Mouse (Mus musculus): ENCODE measurements around the gene Mcm10. TPM values are rescaled to one million over a fixed set of nuclear protein-coding genes. Genes with fewer than 3 reads are reported as not detected.

Gene Mcm10
- total and polyA plus RNA-seq, 2 experiments from 2014 or later, result 2.0 to 2.3 TPM

GRCm38 (mm10) chr2:5023699-5024399, 11.3 kb upstream of the Mcm10 start:
- Histone ChIP-seq H3K9me3 (ENCODE audit: low read length) (no peaks in the 10 kb centered on the region), H3K4me3 (ENCODE audit: low read depth, low read length) (no peak overlapping the region), H3K4me1 (ENCODE audit: insufficient read depth) (no peaks in the 10 kb centered on the region), H3K27ac (ENCODE audit: low read depth, low read length) (no peak overlapping the region), H3K36me3 (ENCODE audit: insufficient read depth) (no peaks in the 10 kb centered on the region; the same call in 1 of the 2 replicates), H3K4me2 (ENCODE audit: low read depth) (no peak overlapping the region), H3K27me3 (ENCODE audit: insufficient read depth, low read length) (no peaks in the 10 kb centered on the region), H3K9ac (no peak overlapping the region)
- no peak for TF ChIP-seq CTCF (IDR thresholded peaks at IDR 0.05; ENCODE audit: low read depth)
- WGBS, result 84% methylated on average over 14 of the region's 14 CpGs
- ATAC-seq (no peak), DNase-seq (no peak)

GRCm38 (mm10) chr2:5023275-5023674, 10.7 kb upstream of the Mcm10 start:
- H3K4me3 ChIP-seq (ENCODE audit: low read depth, low read length), result no peak overlapping the region
- no peaks in the 10 kb centered on the region for H3K9me3 ChIP-seq (ENCODE audit: low read length)
- H3K4me2 ChIP-seq (ENCODE audit: low read depth), result no peak overlapping the region
- WGBS, result 83% methylated on average over 2 of the region's 2 CpGs
- no peak for ATAC-seq
- no peaks in the 10 kb centered on the region for H3K27me3 ChIP-seq (ENCODE audit: insufficient read depth, low read length)
- H3K9ac ChIP-seq, result no peak overlapping the region
- no peaks in the 10 kb centered on the region; the same call in 1 of the 2 replicates for H3K36me3 ChIP-seq (ENCODE audit: insufficient read depth)
- H3K27ac ChIP-seq (ENCODE audit: low read depth, low read length), result no peak overlapping the region
- no peak for DNase-seq
- no peak for TF ChIP-seq CTCF (IDR thresholded peaks at IDR 0.05; ENCODE audit: low read depth)
- H3K4me1 ChIP-seq (ENCODE audit: insufficient read depth), result no peaks in the 10 kb centered on the region

GRCm38 (mm10) chr2:5019708-5020107, 7.1 kb upstream of the Mcm10 start:
- WGBS, result 61% methylated on average over 1 of the region's 1 CpGs
- DNase-seq (no peak), ATAC-seq (peak; percentile 61)
- Histone ChIP-seq H3K9me3 (ENCODE audit: low read length) (no peaks in the 10 kb centered on the region), H3K9ac (no peak overlapping the region), H3K4me2 (ENCODE audit: low read depth) (no peak overlapping the region), H3K27ac (ENCODE audit: low read depth, low read length) (no peak overlapping the region), H3K36me3 (ENCODE audit: insufficient read depth) (no peaks in the 10 kb centered on the region), H3K27me3 (ENCODE audit: insufficient read depth, low read length) (no peaks in the 10 kb centered on the region), H3K4me1 (ENCODE audit: insufficient read depth) (no peaks in the 10 kb centered on the region), H3K4me3 (ENCODE audit: low read depth, low read length) (no peak overlapping the region)
- TF ChIP-seq CTCF (IDR thresholded peaks at IDR 0.05; ENCODE audit: low read depth), result no peak

- ATAC-seq (no peak), DNase-seq (no peak)
- H3K9ac ChIP-seq, result no peak overlapping the region
- no peak overlapping the region for H3K27ac ChIP-seq (ENCODE audit: low read depth, low read length)
- WGBS, result 95% methylated on average over 7 of the region's 7 CpGs
- no peak overlapping the region for H3K4me2 ChIP-seq (ENCODE audit: low read depth)
- H3K4me3 ChIP-seq (ENCODE audit: low read depth, low read length), result no peak overlapping the region
- H3K27me3 ChIP-seq (ENCODE audit: insufficient read depth, low read length), result no peaks in the 10 kb centered on the region
- peaks cover 5% of the 10 kb centered on the region; the same call in 1 of the 2 replicates for H3K4me1 ChIP-seq (ENCODE audit: insufficient read depth)
- H3K36me3 ChIP-seq (ENCODE audit: insufficient read depth), result no peaks in the 10 kb centered on the region
- no peaks in the 10 kb centered on the region for H3K9me3 ChIP-seq (ENCODE audit: low read length)
- no peak for TF ChIP-seq CTCF (IDR thresholded peaks at IDR 0.05; ENCODE audit: low read depth)
Observed at GRCm38 (mm10) chr2:5016922-5017321, 4.3 kb upstream of the Mcm10 start.

GRCm38 (mm10) chr2:5015527-5015926, 2.9 kb upstream of the Mcm10 start:
- Histone ChIP-seq H3K27ac (ENCODE audit: low read depth, low read length) (no peak overlapping the region), H3K27me3 (ENCODE audit: insufficient read depth, low read length) (no peaks in the 10 kb centered on the region), H3K36me3 (ENCODE audit: insufficient read depth) (no peaks in the 10 kb centered on the region), H3K4me3 (ENCODE audit: low read depth, low read length) (no peak overlapping the region), H3K4me2 (ENCODE audit: low read depth) (no peak overlapping the region), H3K4me1 (ENCODE audit: insufficient read depth) (peaks cover 5% of the 10 kb centered on the region; the same call in 1 of the 2 replicates), H3K9me3 (ENCODE audit: low read length) (no peaks in the 10 kb centered on the region), H3K9ac (no peak overlapping the region)
- ATAC-seq, result no peak
- 83% methylated on average over 6 of the region's 6 CpGs for WGBS
- TF ChIP-seq CTCF (IDR thresholded peaks at IDR 0.05; ENCODE audit: low read depth), result no peak
- DNase-seq, result no peak

DNA sequence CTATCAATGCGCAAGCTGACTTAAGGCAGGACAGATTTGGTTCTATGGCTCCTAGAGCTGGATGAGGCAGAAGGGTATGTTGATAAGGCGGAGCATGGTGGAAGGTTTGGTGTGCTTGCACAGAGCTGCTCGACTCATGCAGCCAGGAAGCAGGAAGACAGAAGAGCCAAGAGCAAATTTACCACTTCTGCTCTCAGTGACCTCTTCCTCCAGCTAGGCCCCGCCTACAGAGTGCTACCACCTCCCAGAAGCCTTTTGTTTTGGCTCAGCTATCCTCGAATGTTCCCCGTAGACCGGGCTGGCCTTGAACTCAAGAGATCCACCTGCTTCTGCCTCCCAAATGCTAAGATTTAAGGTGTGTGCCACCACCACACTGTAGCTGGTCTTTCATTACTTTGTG, 2.0 kb upstream of the Mcm10 start:
- WGBS, result 78% methylated on average over 7 of the region's 7 CpGs
- no peak for TF ChIP-seq CTCF (IDR thresholded peaks at IDR 0.05; ENCODE audit: low read depth)
- ATAC-seq (no peak), DNase-seq (no peak)
- Histone ChIP-seq H3K9me3 (ENCODE audit: low read length) (no peaks in the 10 kb centered on the region), H3K36me3 (ENCODE audit: insufficient read depth) (no peaks in the 10 kb centered on the region), H3K4me1 (ENCODE audit: insufficient read depth) (peaks cover 5% of the 10 kb centered on the region; the same call in 1 of the 2 replicates), H3K4me2 (ENCODE audit: low read depth) (no peak overlapping the region), H3K27ac (ENCODE audit: low read depth, low read length) (no peak overlapping the region), H3K9ac (no peak overlapping the region), H3K27me3 (ENCODE audit: insufficient read depth, low read length) (no peaks in the 10 kb centered on the region), H3K4me3 (ENCODE audit: low read depth, low read length) (no peak overlapping the region)

DNA sequence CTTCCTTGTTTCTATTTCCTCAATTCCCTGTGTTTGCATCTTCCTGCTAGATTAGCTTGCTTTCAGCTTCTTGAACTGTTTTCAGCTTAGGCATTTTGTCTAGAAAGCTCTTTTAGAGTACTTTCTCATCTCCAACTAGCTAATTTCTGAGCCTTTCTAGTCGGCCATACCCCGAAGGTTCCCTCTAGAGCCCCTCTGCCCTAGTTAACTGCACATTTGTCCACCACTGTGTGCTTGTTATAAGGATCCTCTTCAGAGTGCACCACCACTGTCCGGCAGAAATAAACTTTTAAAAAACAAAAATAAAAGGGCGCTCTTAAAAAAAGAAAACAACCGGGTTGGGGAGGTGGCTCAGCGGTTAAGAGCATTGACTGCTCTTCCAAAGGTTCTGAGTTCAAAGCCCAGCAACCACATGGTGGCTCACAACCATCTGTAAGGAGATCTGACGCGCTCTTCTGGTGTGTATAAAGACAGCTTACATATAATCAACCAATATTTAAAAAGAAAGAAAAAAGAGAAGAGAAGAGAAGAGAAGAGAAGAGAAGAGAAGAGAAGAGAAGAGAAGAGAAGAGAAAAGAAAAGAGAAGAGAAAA, 597 bp downstream of the Mcm10 start:
- peak overlapping the region; percentile 43 for H3K4me3 ChIP-seq (ENCODE audit: low read depth, low read length)
- no peak for TF ChIP-seq CTCF (IDR thresholded peaks at IDR 0.05; ENCODE audit: low read depth)
- H3K4me2 ChIP-seq (ENCODE audit: low read depth), result peak overlapping the region; percentile 71
- H3K9ac ChIP-seq, result no peak overlapping the region
- no peaks in the 10 kb centered on the region for H3K36me3 ChIP-seq (ENCODE audit: insufficient read depth)
- peaks cover 5% of the 10 kb centered on the region; the same call in 1 of the 2 replicates for H3K4me1 ChIP-seq (ENCODE audit: insufficient read depth)
- no peaks in the 10 kb centered on the region for H3K27me3 ChIP-seq (ENCODE audit: insufficient read depth, low read length)
- WGBS, result 13% methylated on average over 8 of the region's 8 CpGs
- H3K9me3 ChIP-seq (ENCODE audit: low read length), result no peaks in the 10 kb centered on the region
- no peak overlapping the region for H3K27ac ChIP-seq (ENCODE audit: low read depth, low read length)
- DNase-seq (no peak), ATAC-seq (no peak)
